Mouse (Mus musculus) embryonic facial prominence, embryonic 11.5 days (tissue): Measurements from ENCODE around the gene Gcnt1. TPM values are rescaled to one million over a fixed set of nuclear protein-coding genes. Genes with fewer than 3 reads are reported as not detected.
A peak's percentile ranks its signal among the peaks of the same experiment; 100 is the strongest.

Experiments used
- ATAC-seq: fragments of 200-750 bp; cut with Nextera tagmentation; replicated peaks from 2 replicates; pipeline ENCODE4 v1.8.0; 2017; ENCODE audit warnings: low read depth; ENCODE audit not compliant: insufficient number of reproducible peaks, low FRiP score, low TSS enrichment
- DNase-seq: peaks from one replicate; pipeline ENCODE4 v3.0.0-alpha.2; 2015; ENCODE audit warnings: low spot score
- H3K27ac ChIP-seq: fragments of 300-500 bp; sonication (generic); replicated peaks from 2 replicates; pipeline ENCODE4 v1.5.1; 2014; ENCODE audit warnings: mild to moderate bottlenecking, low read depth, low read length, control low read depth
- H3K27me3 ChIP-seq: fragments of 300-500 bp; sonication (generic); 2 replicates; pipeline ENCODE4 v1.6.1; 2014; ENCODE audit warnings: mild to moderate bottlenecking, low read length, moderate library complexity, mixed read lengths; ENCODE audit not compliant: control insufficient read depth, insufficient read depth
- H3K36me3 ChIP-seq: fragments of 300-500 bp; sonication (generic); replicated peaks from 2 replicates; pipeline ENCODE4 v1.6.1; 2014; ENCODE audit warnings: low read depth, mild to moderate bottlenecking, low read length, moderate library complexity, mixed read lengths; ENCODE audit not compliant: control insufficient read depth, insufficient read depth
- H3K4me1 ChIP-seq: fragments of 300-500 bp; sonication (generic); 2 replicates; pipeline ENCODE4 v1.6.1; 2014; ENCODE audit warnings: low read length, mixed read lengths; ENCODE audit not compliant: control insufficient read depth, insufficient read depth
- H3K4me2 ChIP-seq: fragments of 300-500 bp; sonication (generic); 2 replicates; pipeline ENCODE4 v1.6.1; 2014; ENCODE audit warnings: low read depth, mild to moderate bottlenecking, control low read depth, low read length, moderate library complexity
- H3K4me3 ChIP-seq: fragments of 300-500 bp; sonication (generic); 2 replicates; pipeline ENCODE4 v1.5.1; 2014; ENCODE audit warnings: low read depth, low read length, control low read depth
- H3K9ac ChIP-seq: fragments of 300-500 bp; sonication (generic); replicated peaks from 2 replicates; pipeline ENCODE4 v1.6.1; 2014; ENCODE audit warnings: mild to moderate bottlenecking, control low read depth, low read length
- H3K9me3 ChIP-seq: fragments of 300-500 bp; sonication (generic); replicated peaks from 2 replicates; pipeline ENCODE4 v1.6.1; 2016; ENCODE audit warnings: mild to moderate bottlenecking, low read length, inconsistent platforms, mixed read lengths; ENCODE audit not compliant: control insufficient read depth
- WGBS: fragments of 180-500 bp; shearing (Covaris S2); extraction: QIAGEN DNeasy Blood & Tissue Kit; methylation state at CpG from one replicate; pipeline ENCODE4 v1.1.7; 2014; 5-methylcytosine and 5-hydroxymethylcytosine counted together
- polyA plus RNA-seq: library from polyadenylated mRNA; unstranded; fragments of >200 nt; fragmentation: Nextera tagmentation; extraction: Ambion mirVana; gene quantifications from 2 replicates; pipeline ENCODE4 v1.2.1, GENCODE M21; 2014

Gcnt1 gene
- polyA plus RNA-seq, 1 experiment from 2014 or later, result 5.4 TPM

DNA sequence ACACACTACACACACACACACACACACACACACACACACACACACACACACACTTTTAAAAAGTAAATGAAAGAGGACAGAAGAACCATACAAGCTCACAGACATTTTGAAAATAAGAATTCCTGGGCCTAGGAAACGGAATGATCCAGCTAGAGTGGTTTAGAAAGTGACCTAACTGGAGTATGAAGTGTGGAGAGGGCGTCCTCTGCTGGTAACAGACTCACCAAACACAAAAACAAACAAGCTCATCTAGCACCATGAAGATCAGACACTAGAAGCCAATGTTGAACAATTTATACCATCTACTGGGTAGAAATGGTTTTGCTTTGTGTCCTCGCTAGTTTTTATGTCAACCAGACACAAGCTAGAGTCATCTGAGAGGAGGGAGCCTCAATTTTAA, 7.9 kb downstream of the Gcnt1 start:
- H3K27me3 ChIP-seq, result no peaks in the 10 kb centered on the region
- H3K27ac ChIP-seq, result no peak overlapping the region
- no peaks in the 10 kb centered on the region for H3K4me1 ChIP-seq
- 41% methylated on average over 3 of the region's 3 CpGs for WGBS
- no peak for ATAC-seq
- no peaks in the 10 kb centered on the region for H3K36me3 ChIP-seq
- DNase-seq, result peak; percentile 29
- H3K4me3 ChIP-seq, result no peak overlapping the region
- no peak overlapping the region for H3K4me2 ChIP-seq
- H3K9ac ChIP-seq, result no peak overlapping the region
- H3K9me3 ChIP-seq, result no peaks in the 10 kb centered on the region

DNA sequence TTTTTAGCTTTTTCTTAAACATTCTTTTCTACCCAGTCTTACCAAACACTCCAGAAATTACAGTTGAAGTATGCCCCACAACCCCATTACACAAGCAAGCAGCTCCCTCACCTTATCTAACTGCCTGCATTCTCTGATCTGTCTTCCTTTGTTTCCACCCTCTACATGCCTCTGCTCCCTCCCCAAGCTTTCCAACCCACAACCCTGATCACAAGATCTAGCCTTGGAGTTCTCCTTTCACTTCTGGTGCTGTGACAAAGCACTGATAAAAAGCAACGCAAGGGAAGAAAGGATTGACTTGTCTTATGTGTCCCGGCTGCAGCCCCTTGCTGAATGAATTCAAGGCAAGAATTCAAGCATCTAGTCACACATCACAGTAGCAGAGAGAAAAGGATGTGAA, 11.5 kb downstream of the Gcnt1 start:
- DNase-seq (no peak), ATAC-seq (no peak)
- Histone ChIP-seq H3K4me2 (no peak overlapping the region), H3K36me3 (no peaks in the 10 kb centered on the region), H3K9ac (no peak overlapping the region), H3K27me3 (0 out of 2 replicates have a peak, but pooled peaks cover 2% of the 10 kb centered on the region), H3K4me1 (no peaks in the 10 kb centered on the region), H3K9me3 (no peaks in the 10 kb centered on the region), H3K4me3 (no peak overlapping the region), H3K27ac (no peak overlapping the region)
- 84% methylated on average over 2 of the region's 2 CpGs for WGBS

DNA sequence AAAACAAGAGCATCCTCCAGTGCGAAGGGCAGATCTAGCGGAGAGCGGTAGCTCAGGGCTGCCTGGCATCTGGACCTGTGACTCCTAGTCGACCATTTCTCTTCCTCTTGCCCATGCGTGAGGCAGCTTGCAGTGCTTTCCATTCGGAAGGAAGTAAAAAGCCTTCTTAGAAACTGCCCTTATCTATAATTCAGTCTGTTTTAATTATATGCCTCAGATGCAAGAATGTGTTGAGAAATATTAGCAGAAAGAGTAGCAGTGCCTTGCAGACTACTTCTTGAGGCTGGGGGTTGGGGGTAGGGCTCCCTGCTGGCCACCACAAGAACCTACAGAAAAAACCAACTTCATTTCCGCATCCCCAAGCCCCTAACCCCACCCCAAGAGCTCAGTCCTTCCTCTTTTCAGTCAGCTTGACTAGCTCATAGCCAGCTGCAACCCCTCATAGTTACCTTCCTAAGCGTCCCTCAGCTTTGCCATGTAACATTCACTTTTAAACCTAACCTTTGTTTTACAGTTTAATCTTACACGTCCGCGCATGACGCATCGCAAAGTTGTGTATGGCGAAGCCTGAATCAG, 13.2 kb downstream of the Gcnt1 start:
- no peak overlapping the region for H3K4me3 ChIP-seq
- no peak overlapping the region for H3K9ac ChIP-seq
- no peaks in the 10 kb centered on the region for H3K9me3 ChIP-seq
- H3K36me3 ChIP-seq, result no peaks in the 10 kb centered on the region
- 0 out of 2 replicates have a peak, but pooled peaks cover 2% of the 10 kb centered on the region for H3K27me3 ChIP-seq
- no peaks in the 10 kb centered on the region for H3K4me1 ChIP-seq
- no peak for ATAC-seq
- WGBS, result 76% methylated on average over 14 of the region's 14 CpGs
- no peak overlapping the region for H3K27ac ChIP-seq
- no peak for DNase-seq
- no peak overlapping the region for H3K4me2 ChIP-seq

DNA sequence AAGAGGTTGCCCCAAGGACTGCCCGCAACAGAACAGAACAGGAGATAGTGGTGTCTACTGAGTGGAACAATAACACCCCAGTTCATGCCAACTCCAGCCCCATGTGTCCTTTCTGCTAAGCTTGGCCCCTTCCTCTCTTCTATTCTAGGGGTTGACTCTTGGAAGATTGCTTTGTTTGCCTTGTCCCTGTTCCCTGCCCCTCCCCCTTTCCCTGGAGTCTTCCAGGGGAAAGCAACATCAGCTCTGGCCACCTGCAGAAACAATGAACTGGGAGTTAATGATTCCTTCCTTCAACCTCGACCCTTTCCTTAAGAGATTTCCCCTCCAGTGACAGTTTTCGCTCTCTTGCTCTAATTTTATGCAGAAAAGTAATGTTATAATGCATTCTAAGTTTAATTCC, 15.3 kb downstream of the Gcnt1 start:
- 53% methylated on average over 3 of the region's 3 CpGs for WGBS
- H3K4me2 ChIP-seq, result no peak overlapping the region

DNA sequence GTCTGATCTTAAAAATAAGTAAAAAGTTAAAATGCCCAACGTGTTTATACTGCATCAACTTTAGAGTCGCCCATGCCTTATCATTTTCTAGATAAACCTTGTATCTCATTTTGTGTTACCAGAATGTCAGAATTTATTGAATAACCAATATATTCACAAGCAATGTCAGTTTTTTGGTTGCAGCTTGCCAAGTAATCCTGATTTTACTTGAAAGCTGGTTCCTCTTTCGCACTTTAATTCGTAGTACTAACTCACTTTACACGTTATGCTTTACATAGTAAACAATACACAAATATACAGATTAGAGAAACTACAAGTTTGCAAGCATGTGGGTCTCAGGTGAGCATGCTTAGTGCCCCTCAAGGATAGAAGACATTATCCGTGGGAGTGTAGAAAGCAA, 15.7 kb downstream of the Gcnt1 start:
- no peaks in the 10 kb centered on the region for H3K4me1 ChIP-seq
- H3K27me3 ChIP-seq, result 0 out of 2 replicates have a peak, but pooled peaks cover 2% of the 10 kb centered on the region
- H3K36me3 ChIP-seq, result no peaks in the 10 kb centered on the region
- ATAC-seq, result no peak
- 71% methylated on average over 6 of the region's 6 CpGs for WGBS
- no peak for DNase-seq
- H3K4me3 ChIP-seq, result no peak overlapping the region
- H3K9me3 ChIP-seq, result no peaks in the 10 kb centered on the region
- H3K4me2 ChIP-seq, result no peak overlapping the region
- H3K9ac ChIP-seq, result no peak overlapping the region
- no peak overlapping the region for H3K27ac ChIP-seq

More for the DNA sequence above, 15.3 kb downstream of the Gcnt1 start:
- Histone ChIP-seq H3K9me3 (no peaks in the 10 kb centered on the region), H3K4me1 (no peaks in the 10 kb centered on the region), H3K9ac (no peak overlapping the region), H3K27ac (no peak overlapping the region), H3K36me3 (no peaks in the 10 kb centered on the region), H3K4me3 (no peak overlapping the region), H3K27me3 (0 out of 2 replicates have a peak, but pooled peaks cover 2% of the 10 kb centered on the region)
- DNase-seq (no peak), ATAC-seq (no peak)

DNA sequence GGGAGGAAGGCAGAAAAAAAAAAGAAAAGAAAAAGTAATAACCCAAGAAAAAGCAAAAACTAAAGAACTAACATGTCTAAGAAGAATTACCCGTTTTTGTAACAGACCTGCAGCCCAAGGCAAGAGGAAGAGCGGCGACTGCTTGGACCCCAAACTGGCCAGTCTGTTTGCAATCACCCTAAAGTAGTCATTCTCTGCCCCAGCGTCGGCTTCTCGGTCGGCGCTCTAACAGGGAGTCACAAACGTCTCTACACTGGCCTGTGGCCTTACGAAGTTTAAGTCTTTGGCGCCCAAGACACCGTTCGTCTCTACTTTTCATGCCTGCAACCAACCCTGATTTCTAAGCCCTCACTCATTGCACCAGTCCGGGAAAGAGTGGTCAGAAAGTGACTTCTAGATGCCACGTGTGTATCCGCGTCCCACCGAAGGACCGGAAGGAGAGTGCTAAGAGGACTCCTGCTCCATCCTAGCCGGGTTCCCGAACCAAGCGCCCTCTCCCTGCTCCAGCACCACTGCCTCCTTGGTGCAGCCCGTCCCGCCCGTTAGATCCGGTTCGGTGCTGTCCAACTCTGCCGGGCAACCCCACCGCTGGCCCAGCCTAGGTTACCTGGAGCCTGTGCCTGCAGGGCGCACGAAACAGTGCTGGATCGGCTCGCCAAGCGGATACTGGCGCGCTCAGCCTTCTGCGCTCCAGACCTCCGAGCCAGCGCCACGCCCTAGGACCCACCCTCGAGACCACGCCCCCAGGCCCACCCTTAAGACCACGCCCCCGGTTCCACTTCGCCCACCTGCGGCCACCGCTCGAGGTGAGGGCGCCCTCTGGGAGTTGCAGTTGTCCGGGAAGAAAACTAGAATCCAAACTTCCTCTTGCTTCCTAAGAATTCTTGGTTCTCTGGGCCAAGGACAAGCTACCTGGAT, 16.4 kb downstream of the Gcnt1 start:
- Histone ChIP-seq H3K27ac (no peak overlapping the region), H3K27me3 (0 out of 2 replicates have a peak, but pooled peaks cover 2% of the 10 kb centered on the region), H3K9ac (peak overlapping the region; percentile 56), H3K9me3 (no peaks in the 10 kb centered on the region), H3K4me2 (peak overlapping the region; percentile 95), H3K36me3 (no peaks in the 10 kb centered on the region), H3K4me1 (no peaks in the 10 kb centered on the region), H3K4me3 (peak overlapping the region; percentile 51)
- 2% methylated on average over 50 of the region's 50 CpGs for WGBS
- peak; percentile 83 for DNase-seq
- ATAC-seq, result peak; percentile 94

DNA sequence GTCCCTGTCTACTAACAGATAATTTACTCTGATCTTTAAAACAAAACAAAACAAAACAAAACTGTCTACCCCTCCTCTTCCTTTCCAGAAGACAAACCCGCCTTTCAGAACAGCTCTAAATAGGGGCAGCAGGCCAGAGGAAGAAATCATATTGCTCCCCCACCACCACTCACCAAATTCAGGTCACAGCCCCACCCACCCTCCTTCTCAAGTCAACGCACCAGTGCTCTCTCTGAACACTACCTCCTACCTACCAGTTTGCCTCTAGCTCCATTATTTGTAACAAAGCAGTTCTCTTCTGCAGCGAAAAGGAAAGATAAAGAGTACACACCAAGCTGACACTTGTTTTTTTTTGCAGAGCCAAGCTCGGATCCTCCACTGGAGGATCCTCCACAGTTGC, 17.3 kb downstream of the Gcnt1 start:
- Histone ChIP-seq H3K4me2 (no peak overlapping the region; the same call in 1 of the 2 replicates), H3K27ac (no peak overlapping the region), H3K27me3 (0 out of 2 replicates have a peak, but pooled peaks cover 2% of the 10 kb centered on the region), H3K9me3 (no peaks in the 10 kb centered on the region), H3K9ac (no peak overlapping the region), H3K36me3 (no peaks in the 10 kb centered on the region), H3K4me1 (no peaks in the 10 kb centered on the region), H3K4me3 (no peak overlapping the region)
- WGBS, result 32% methylated on average over 4 of the region's 4 CpGs
- ATAC-seq, result no peak
- no peak for DNase-seq

DNA sequence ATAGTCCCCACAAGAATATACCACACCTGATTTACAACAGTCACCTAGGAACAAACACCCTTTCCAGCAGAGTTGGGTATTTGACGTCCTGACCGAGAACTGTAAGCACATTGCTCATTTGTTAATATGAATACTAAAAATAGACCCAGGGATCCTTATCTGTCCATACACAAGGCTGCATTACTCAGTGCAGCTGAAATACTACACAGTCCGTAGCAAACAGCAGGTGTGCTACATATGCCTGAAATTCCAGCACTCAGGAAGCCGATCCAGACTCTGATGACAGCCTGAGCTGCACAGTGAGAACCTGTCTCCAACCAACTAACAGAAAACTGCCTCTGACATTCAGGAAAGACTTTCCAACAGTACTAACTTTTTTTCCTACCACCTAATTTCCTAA, 17.8 kb downstream of the Gcnt1 start:
- Histone ChIP-seq H3K36me3 (no peaks in the 10 kb centered on the region), H3K4me2 (no peak overlapping the region), H3K9ac (no peak overlapping the region), H3K27me3 (0 out of 2 replicates have a peak, but pooled peaks cover 2% of the 10 kb centered on the region), H3K4me3 (no peak overlapping the region), H3K27ac (no peak overlapping the region), H3K9me3 (no peaks in the 10 kb centered on the region), H3K4me1 (no peaks in the 10 kb centered on the region)
- 72% methylated on average over 4 of the region's 4 CpGs for WGBS
- DNase-seq (no peak), ATAC-seq (no peak)
